Mouse (Mus musculus) frontal cortex, adult 2 months (tissue): ENCODE results near the gene Fgfr2. TPM values are rescaled to one million over a fixed set of nuclear protein-coding genes. Genes with fewer than 3 reads are reported as not detected.

Source experiments
- DNase-seq, 2 experiments: peaks; one replicate each; pipeline ENCODE4 v3.0.0; 2022; ENCODE audit warnings: low spot score in 1 of 2; ENCODE audit errors: extremely low spot score in 1 of 2
- polyA plus RNA-seq: library from polyadenylated mRNA; depleted of rRNA; stranded (reverse); fragments of >200 nt; gene quantifications from 2 replicates; pipeline ENCODE4 v1.2.3, GENCODE M21; 2012; rRNA removed

Fgfr2 gene
- polyA plus RNA-seq, 1 experiment, result 69.6 TPM

- DNase-seq, result no peak
Observed at GRCm38 (mm10) chr7:130121507-130121906, 3001.6 kb downstream of the Fgfr2 start.

GRCm38 (mm10) chr7:130119466-130119865 is 3003.7 kb downstream of the Fgfr2 start:
- DNase-seq, result no peak

- DNase-seq, result no peak
Observed at GRCm38 (mm10) chr7:130118726-130119125, 3004.4 kb downstream of the Fgfr2 start.

GRCm38 (mm10) chr7:130117466-130118123 is 3005.6 kb downstream of the Fgfr2 start:
- peak in 1 of 2 experiments; percentile 8 for DNase-seq

- no peak for DNase-seq
Observed at GRCm38 (mm10) chr7:130114436-130114835, 3008.7 kb downstream of the Fgfr2 start.

Other genes starting within 250 kb of the Fgfr2 start
- gene Zranb1, start 192.2 kb downstream of the Fgfr2 start, polyA plus RNA-seq, result 29.0 and 29.4 TPM in 2 replicates
- gene Ctbp2, start 1.0 kb upstream of the Fgfr2 start, polyA plus RNA-seq, result 59.6 and 59.8 TPM in 2 replicates